Mouse (Mus musculus) CH12.LX (cell line): ENCODE data around the gene Card19.

ENCODE experiments used
- CTCF ChIP-seq, 2 experiments: IDR thresholded peaks in 1 of 2; conservative IDR thresholded peaks in 1 of 2; 2 replicates each; pipeline ENCODE4 v1.5.1; 2011 to 2012; ENCODE audit warnings: low read depth in 2 of 2, low read length in 2 of 2, improper control_type of control experiment in 1 of 2, inconsistent platforms in 1 of 2, mild to moderate bottlenecking in 1 of 2, moderate library complexity in 1 of 2
- EP300 ChIP-seq: IDR thresholded peaks from 2 replicates; pipeline ENCODE4 v1.6.1; 2011; ENCODE audit warnings: low read length, improper control_type of control experiment
- IRF4 ChIP-seq: IDR thresholded peaks from 2 replicates; pipeline ENCODE4 v1.6.1; 2014; ENCODE audit warnings: low read depth, mild to moderate bottlenecking, inconsistent platforms, low read length, improper control_type of control experiment

- TF ChIP-seq IRF4 (no peak), CTCF (conservative IDR thresholded peaks at IDR 0.05 in 1 of 2, IDR thresholded peaks at IDR 0.05 in 1 of 2; ENCODE audit: low read depth in 2 of 2, low read length in 2 of 2) (no peak), EP300 (no peak)
These were observed 8.5 kb upstream of the Card19 start for GRCm38 (mm10) chr13:49224314-49224713.
